Mouse (Mus musculus): ENCODE measurements around the gene Shisal2a. TPM values are rescaled to one million over a fixed set of nuclear protein-coding genes. Genes with fewer than 3 reads are reported as not detected.

Shisal2a gene
- polyA plus RNA-seq, 1 experiment from 2014 or later, result 0.50 TPM

DNA sequence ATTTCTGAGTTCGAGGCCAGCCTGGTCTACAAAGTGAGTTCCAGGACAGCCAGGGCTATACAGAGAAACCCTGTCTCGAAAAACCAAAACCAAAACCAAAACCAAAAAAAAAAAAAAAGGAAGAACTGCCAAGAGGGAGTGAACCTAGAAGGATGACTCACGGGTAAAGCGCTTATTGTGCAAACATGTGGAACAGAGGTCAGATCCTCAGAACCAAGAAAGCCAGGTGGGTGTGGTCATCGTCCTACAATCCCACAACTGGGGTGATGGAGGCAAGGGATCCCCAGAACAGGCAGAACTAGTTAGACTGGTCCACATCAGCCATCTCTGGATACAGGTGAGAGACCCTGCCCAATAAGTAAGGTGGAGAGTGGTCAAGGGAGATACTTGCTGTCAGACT, 36.0 kb downstream of the Shisal2a start:
- ATAC-seq, result peak; percentile 76
- Histone ChIP-seq H3K27me3 (replicated peaks; ENCODE audit: control insufficient read depth, insufficient read depth, low read length) (no peaks in the 10 kb centered on the region), H3K27ac (ENCODE audit: low read depth, low read length) (no peak overlapping the region), H3K9ac (ENCODE audit: low read depth, low read length) (no peak overlapping the region), H3K4me3 (ENCODE audit: low read depth, low read length) (no peak overlapping the region), H3K36me3 (ENCODE audit: control insufficient read depth, insufficient read depth) (no peaks in the 10 kb centered on the region), H3K4me1 (replicated peaks; ENCODE audit: control insufficient read depth, insufficient read depth, low read length) (0 out of 2 replicates have a peak, but pooled peaks cover 4% of the 10 kb centered on the region), H3K4me2 (replicated peaks; ENCODE audit: low read depth) (no peak overlapping the region), H3K9me3 (ENCODE audit: control insufficient read depth) (no peaks in the 10 kb centered on the region)
- TF ChIP-seq CTCF (IDR thresholded peaks at IDR 0.05; ENCODE audit: low read depth), result no peak
- 40% methylated on average over 5 of the region's 5 CpGs for WGBS

DNA sequence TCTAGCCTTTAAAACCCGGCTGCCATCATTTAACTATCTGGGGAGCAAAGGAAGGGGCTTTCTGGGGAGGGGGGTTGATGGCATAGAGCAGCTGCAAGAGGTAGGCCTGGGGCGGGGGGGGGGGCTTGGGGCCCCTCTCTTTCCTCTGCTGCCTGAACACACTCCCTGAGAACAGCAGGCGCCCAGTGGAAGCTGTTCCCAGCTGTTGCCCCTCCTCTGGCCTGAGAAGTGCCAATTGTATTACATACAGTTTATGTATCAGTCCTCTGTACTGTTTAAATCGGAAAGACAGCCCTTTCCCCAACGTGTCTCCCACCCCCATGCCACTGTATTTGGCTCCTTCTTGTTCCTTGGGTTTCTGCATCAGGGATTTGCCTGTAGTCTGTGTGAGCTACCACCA, 37.3 kb downstream of the Shisal2a start:
- Histone ChIP-seq H3K4me3 (ENCODE audit: low read depth, low read length) (no peak overlapping the region), H3K36me3 (ENCODE audit: control insufficient read depth, insufficient read depth) (no peaks in the 10 kb centered on the region), H3K9ac (ENCODE audit: low read depth, low read length) (no peak overlapping the region), H3K9me3 (ENCODE audit: control insufficient read depth) (no peaks in the 10 kb centered on the region), H3K4me1 (replicated peaks; ENCODE audit: control insufficient read depth, insufficient read depth, low read length) (0 out of 2 replicates have a peak, but pooled peaks cover 4% of the 10 kb centered on the region), H3K27ac (ENCODE audit: low read depth, low read length) (no peak overlapping the region), H3K27me3 (replicated peaks; ENCODE audit: control insufficient read depth, insufficient read depth, low read length) (no peaks in the 10 kb centered on the region), H3K4me2 (replicated peaks; ENCODE audit: low read depth) (no peak overlapping the region)
- TF ChIP-seq CTCF (IDR thresholded peaks at IDR 0.05; ENCODE audit: low read depth), result no peak
- ATAC-seq, result no peak
- 58% methylated on average over 5 of the region's 5 CpGs for WGBS

DNA sequence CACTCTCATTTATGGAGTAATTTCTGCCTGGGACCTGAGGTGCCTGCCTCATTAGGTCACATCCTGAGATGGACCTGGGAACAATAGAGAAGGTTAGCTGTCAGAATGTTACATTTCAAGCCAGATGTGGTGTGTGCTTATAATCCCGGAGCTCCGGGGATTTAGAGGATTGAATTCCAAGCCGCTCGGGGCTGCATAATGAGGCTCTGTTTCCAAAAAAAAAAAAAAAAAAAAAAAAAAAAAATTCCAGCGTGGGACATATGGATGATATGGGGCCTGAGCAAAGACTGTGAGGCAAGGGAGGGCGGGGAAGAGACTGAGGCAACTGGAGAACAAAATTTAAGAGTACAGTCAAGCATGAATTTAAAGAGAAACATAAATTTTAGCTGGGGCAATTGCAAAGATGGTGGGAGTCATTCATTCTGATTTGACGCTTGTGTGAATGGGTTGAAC, 38.5 kb downstream of the Shisal2a start:
- ATAC-seq, result no peak
- TF ChIP-seq CTCF (IDR thresholded peaks at IDR 0.05; ENCODE audit: low read depth), result no peak

DNA sequence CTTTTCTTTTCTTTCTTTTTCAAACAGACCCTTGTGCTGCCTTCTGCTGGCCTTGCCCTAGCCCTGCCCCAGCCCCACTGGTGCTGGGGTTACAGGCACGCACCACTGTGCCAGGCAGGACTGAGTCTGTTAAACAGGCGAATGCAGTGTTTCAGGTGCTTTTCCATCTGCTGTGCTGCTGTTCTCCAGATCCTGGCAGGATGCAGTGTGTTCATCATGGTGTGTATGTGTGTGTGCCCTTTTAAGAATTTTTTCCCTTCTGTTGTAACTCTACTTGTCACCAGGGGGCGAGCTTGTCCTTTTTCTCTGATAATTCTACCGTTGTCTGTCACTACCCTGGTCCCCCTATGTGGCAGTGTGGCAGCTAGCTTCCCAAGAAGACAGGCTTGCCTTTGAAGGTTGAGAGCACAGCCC, 43.9 kb downstream of the Shisal2a start:
- no peaks in the 10 kb centered on the region for H3K27me3 ChIP-seq (replicated peaks; ENCODE audit: control insufficient read depth, insufficient read depth, low read length)
- H3K4me1 ChIP-seq (replicated peaks; ENCODE audit: control insufficient read depth, insufficient read depth, low read length), result no peaks in the 10 kb centered on the region
- TF ChIP-seq CTCF (IDR thresholded peaks at IDR 0.05; ENCODE audit: low read depth), result peak; percentile 90
- H3K4me2 ChIP-seq (replicated peaks; ENCODE audit: low read depth), result no peak overlapping the region
- H3K9me3 ChIP-seq (ENCODE audit: control insufficient read depth), result no peaks in the 10 kb centered on the region
- no peak overlapping the region for H3K9ac ChIP-seq (ENCODE audit: low read depth, low read length)
- 18% methylated on average over 4 of the region's 4 CpGs for WGBS
- H3K36me3 ChIP-seq (ENCODE audit: control insufficient read depth, insufficient read depth), result peaks cover 30% of the 10 kb centered on the region
- H3K4me3 ChIP-seq (ENCODE audit: low read depth, low read length), result no peak overlapping the region
- ATAC-seq, result peak; percentile 48; the same call in 1 of the 2 replicates
- no peak overlapping the region for H3K27ac ChIP-seq (ENCODE audit: low read depth, low read length)

More for the DNA sequence above, 38.5 kb downstream of the Shisal2a start:
- no peak overlapping the region for H3K4me2 ChIP-seq (replicated peaks; ENCODE audit: low read depth)
- no peak overlapping the region for H3K4me3 ChIP-seq (ENCODE audit: low read depth, low read length)
- no peaks in the 10 kb centered on the region for H3K9me3 ChIP-seq (ENCODE audit: control insufficient read depth)
- WGBS, result 46% methylated on average over 7 of the region's 7 CpGs
- no peak overlapping the region for H3K27ac ChIP-seq (ENCODE audit: low read depth, low read length)
- no peak overlapping the region for H3K9ac ChIP-seq (ENCODE audit: low read depth, low read length)
- H3K4me1 ChIP-seq (replicated peaks; ENCODE audit: control insufficient read depth, insufficient read depth, low read length), result 0 out of 2 replicates have a peak, but pooled peaks cover 4% of the 10 kb centered on the region
- H3K36me3 ChIP-seq (ENCODE audit: control insufficient read depth, insufficient read depth), result no peaks in the 10 kb centered on the region
- no peaks in the 10 kb centered on the region for H3K27me3 ChIP-seq (replicated peaks; ENCODE audit: control insufficient read depth, insufficient read depth, low read length)

DNA sequence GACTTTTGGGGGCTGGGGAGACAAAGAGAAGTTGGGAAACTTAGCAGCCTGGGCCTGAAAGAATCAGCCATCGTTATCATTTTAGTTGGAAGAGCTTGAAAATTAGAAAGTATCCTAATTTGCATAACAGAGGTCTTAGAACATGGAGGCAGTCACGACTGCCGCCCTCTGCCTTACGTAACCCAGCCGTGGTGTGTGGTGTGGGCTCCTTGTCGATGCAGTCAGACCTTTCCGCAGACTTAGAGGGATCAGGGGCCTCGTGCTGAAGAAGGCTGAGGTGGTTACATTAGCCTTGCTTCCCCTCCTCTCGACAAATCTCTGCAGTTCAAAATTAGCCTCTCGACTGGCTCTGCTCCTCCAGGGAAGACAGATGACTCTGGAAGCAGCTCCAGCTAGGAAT, 44.3 kb downstream of the Shisal2a start:
- Histone ChIP-seq H3K4me3 (ENCODE audit: low read depth, low read length) (no peak overlapping the region), H3K27ac (ENCODE audit: low read depth, low read length) (no peak overlapping the region), H3K27me3 (replicated peaks; ENCODE audit: control insufficient read depth, insufficient read depth, low read length) (no peaks in the 10 kb centered on the region), H3K9me3 (ENCODE audit: control insufficient read depth) (no peaks in the 10 kb centered on the region), H3K4me2 (replicated peaks; ENCODE audit: low read depth) (no peak overlapping the region), H3K4me1 (replicated peaks; ENCODE audit: control insufficient read depth, insufficient read depth, low read length) (no peaks in the 10 kb centered on the region), H3K9ac (ENCODE audit: low read depth, low read length) (no peak overlapping the region), H3K36me3 (ENCODE audit: control insufficient read depth, insufficient read depth) (peaks cover 34% of the 10 kb centered on the region)
- 70% methylated on average over 10 of the region's 10 CpGs for WGBS
- no peak for ATAC-seq
- no peak for TF ChIP-seq CTCF (IDR thresholded peaks at IDR 0.05; ENCODE audit: low read depth)

DNA sequence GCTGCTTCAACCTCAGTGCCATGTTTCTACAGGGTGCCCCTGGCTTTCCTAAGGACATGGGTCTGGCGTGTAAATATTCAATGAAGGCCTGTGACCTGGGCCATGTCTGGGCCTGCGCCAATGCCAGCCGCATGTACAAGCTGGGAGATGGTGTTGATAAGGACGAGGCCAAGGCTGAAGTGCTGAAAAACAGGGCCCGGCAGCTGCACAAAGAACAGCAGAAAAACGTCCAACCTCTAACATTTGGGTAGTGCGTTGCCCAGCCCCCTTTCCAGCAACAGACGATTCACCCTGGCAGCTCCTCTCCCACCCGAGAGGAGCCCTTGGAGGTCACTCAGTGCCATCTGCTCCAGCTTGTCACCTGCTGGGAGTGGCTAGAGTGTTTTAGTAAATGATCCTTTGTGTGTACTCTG, 44.8 kb downstream of the Shisal2a start:
- Histone ChIP-seq H3K4me1 (replicated peaks; ENCODE audit: control insufficient read depth, insufficient read depth, low read length) (no peaks in the 10 kb centered on the region), H3K4me3 (ENCODE audit: low read depth, low read length) (no peak overlapping the region), H3K4me2 (replicated peaks; ENCODE audit: low read depth) (no peak overlapping the region), H3K27me3 (replicated peaks; ENCODE audit: control insufficient read depth, insufficient read depth, low read length) (no peaks in the 10 kb centered on the region), H3K36me3 (ENCODE audit: control insufficient read depth, insufficient read depth) (peaks cover 36% of the 10 kb centered on the region), H3K27ac (ENCODE audit: low read depth, low read length) (no peak overlapping the region), H3K9ac (ENCODE audit: low read depth, low read length) (no peak overlapping the region), H3K9me3 (ENCODE audit: control insufficient read depth) (no peaks in the 10 kb centered on the region)
- no peak for TF ChIP-seq CTCF (IDR thresholded peaks at IDR 0.05; ENCODE audit: low read depth)
- WGBS, result 62% methylated on average over 9 of the region's 9 CpGs
- ATAC-seq, result no peak

DNA sequence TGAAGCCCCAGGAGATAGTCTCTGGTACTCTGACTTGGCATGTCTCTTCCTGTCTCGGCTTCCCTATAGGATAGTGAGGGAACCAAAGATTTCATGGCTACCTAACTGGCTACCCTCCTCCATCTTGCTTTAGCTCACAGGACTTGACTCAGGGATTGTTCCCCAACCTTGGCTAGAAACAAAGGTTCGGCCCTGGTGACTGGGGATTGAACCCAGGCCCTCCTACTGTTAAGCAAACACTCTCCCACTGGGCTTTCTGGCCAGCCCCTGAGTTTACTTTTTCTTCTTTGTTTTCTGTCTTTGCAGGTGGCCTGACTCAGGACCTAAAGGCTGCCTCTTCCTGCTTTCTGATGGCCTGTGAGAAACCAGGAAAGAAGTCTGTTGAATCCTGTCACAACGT, 45.3 kb downstream of the Shisal2a start:
- no peak for TF ChIP-seq CTCF (IDR thresholded peaks at IDR 0.05; ENCODE audit: low read depth)
- WGBS, result 39% methylated on average over 3 of the region's 3 CpGs
- H3K4me3 ChIP-seq (ENCODE audit: low read depth, low read length), result no peak overlapping the region
- no peak for ATAC-seq
- H3K4me2 ChIP-seq (replicated peaks; ENCODE audit: low read depth), result no peak overlapping the region
- H3K4me1 ChIP-seq (replicated peaks; ENCODE audit: control insufficient read depth, insufficient read depth, low read length), result no peaks in the 10 kb centered on the region
- H3K9ac ChIP-seq (ENCODE audit: low read depth, low read length), result no peak overlapping the region
- no peak overlapping the region for H3K27ac ChIP-seq (ENCODE audit: low read depth, low read length)
- H3K27me3 ChIP-seq (replicated peaks; ENCODE audit: control insufficient read depth, insufficient read depth, low read length), result no peaks in the 10 kb centered on the region
- H3K36me3 ChIP-seq (ENCODE audit: control insufficient read depth, insufficient read depth), result peaks cover 36% of the 10 kb centered on the region
- no peaks in the 10 kb centered on the region for H3K9me3 ChIP-seq (ENCODE audit: control insufficient read depth)

All from intestine, postnatal 0 days (tissue).